Mouse (Mus musculus): ENCODE data around the gene Inpp5k.
A peak's percentile ranks its signal among the peaks of the same experiment; 100 is the strongest.
"Not testable (repeated sequence)": the region's sequence is repeated elsewhere in the genome, so short reads cannot be mapped to it uniquely, and the experiment has no call there.

Inpp5k gene

DNA sequence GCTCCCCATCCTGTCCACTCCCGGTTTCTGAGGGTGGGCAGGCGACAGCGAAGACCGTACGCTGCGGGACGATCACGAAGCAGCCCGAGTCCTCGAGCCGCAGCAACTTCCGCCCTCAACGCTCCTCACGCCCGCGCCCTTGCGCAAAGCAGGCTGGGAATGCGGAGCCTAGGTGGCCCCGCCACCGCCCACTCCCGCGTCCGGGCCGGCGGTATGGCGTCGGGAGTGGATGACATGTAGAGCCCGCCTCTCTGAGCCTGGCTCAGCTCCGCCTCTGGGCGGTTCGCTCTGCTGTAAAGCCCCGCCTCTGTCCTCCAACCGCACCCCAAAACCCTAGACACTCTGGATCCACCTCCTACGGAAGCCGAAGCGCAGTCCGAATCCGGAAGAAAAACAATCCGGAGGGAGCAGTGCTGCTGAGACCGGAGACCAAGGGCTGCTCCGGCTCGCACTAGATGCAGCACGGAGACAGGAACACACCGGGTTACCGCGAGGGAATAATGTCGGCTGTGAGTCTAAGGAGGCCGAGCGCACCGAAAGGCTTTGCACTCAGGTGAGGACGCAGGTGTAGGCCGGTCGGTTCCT lies at the start of gene Inpp5k:
Inpp5k (plus strand) TSS at position 344 of the 585 bp plus-strand sequence.
- DNase-seq (ENCODE audit: low spot score), result peak; percentile 97

DNA sequence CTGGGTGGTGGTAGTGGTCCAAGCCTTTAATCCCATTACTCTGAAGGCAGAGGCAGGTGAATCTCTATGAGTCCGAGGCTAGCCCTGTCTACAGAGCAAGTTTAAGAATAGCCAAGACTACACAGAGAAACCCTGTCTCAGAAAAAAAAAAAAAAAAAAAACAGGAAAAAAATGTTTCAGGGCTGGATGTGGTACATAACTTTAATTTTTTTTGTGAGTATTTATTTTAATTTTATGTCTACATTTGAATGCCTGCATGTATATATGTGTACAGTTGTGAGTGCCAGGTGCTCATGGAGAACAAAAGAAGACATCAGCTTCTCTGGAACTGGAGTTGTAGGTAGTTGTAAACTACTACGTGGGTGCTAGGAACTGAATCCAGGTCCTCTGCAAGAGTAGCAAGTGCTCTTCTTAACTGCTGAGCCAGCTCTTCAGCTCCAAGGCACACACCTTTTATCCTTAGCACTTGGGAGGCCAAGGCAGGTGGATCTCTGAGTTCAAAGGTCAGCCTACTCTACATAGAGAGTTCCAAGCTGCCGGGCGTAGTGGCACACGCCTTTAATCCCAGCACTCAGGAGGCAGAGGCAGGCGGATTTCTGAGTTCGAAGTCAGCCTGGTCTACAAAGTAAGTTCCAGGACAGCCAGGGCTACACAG lies 49.2 kb upstream of the Inpp5k start:
- DNase-seq (ENCODE audit: low spot score), result no peak

DNA sequence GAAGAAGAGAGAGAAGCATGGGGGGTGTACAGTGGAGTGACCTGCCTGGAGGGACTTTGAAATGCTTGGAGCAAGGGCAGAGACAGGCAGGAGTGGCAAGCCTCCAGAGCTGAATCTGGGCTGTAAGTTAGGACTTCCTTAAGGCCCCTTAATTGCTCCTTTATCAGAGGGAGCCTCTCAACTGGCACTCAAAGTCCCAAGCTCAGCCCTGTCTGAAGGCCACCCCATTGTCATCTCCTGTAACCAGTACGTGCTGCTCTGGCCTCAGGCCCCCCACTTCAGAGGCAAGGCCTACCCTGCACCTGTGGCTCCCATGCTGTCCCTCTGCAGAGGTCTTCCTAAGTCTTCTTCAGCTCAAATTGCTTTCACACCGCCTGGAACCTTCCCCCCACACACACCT lies 47.3 kb upstream of the Inpp5k start:
- DNase-seq (ENCODE audit: low spot score), result no peak

DNA sequence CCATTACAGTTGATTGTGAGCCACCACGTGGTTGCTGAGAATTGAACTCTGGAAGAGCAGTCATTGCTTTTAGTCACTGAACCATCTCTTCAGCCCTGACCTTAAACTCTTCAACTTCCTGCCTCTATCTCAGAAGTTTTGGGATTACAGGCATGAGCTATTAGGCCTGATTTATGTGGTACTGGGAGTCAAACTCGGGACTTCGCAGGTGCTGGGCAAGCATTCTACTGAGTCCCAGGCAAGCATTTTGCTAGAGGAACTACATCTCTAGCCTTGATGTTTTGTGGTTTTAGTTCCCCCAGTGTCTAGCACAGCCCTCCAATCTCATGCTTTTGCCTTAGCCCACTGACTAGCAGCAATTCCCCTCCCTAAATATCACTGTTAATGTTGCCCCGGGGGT lies 45.7 kb upstream of the Inpp5k start:
- no peak for DNase-seq (ENCODE audit: low spot score)

DNA sequence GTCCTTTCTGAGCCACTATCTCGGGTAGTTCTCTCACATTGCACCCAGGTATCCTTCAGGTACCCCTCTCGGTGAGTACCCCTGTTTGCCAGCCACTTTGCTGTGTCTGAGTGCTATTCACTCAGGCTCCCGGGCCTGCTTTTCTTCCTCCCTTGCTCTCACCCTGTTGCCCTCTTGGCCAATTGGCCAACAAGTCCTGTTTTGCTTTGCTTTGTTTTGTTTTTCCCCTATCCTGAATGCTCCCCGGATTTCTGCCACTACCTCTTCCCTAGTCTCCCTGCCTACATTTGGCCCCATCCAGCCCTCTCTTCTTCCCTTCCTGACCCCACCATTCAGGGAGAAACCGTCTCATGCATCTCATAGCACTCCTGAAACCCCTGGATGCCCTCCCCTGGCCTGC lies 44.8 kb upstream of the Inpp5k start:
- peak; percentile 62 for DNase-seq (ENCODE audit: low spot score)

DNA sequence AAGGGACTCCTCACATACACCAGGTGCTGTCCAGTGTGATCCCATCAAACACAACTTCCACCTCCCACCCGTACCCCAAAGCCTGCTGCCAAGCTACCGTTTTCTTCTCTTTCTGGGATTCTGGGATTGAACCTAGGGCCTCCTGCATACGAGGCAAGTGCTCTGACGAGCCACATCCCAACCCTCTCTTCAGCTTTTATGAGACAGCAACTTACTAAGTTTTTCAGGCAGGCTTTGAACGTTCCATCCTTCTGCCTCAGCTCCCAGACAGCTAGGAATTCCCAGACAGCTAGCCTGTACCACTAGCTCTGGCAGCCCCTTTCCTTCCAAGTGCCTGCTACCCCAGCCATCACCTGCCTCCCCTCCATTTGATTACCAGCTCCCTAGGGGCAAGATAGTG lies 43.8 kb upstream of the Inpp5k start:
- DNase-seq (ENCODE audit: low spot score), result no peak

DNA sequence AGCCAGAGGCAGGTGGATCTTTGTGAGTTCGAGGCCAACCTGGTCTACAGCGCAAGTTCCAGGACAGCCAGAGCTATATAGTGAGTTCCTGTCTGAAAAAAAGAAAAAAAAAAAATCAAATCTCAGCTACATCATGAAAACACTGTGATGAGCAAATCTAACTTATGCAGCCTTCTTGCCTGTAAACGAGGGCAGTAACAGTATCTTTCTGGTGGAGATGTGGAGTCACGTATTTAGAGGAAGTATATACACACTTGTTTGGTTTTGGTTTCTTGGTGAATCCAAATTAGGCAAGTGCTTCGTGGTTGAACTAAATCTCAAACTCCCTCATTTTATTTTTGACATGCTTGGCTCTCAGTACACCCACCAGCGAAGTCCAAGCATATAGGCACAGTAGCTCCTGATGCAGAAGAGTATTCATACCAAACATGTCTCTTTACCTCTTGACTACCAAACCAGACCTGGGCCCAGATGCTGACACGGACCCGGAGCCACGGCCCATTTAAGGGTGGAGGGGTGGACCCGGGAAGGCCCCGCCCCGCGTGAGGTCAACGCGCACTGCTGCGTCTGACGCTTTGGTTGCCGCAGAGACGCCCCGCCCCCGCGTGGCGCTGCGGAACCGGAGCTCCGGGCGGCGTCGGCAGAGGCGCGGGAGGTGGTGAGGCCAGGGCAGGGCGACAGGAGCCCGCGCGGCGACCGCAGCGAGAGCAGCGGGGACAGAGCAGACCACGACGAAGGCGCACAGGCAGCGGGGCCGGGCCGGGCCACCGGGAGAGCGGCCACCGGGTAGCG lies 43.1 kb upstream of the Inpp5k start, which contains the start of gene Pitpna:
Pitpna (plus strand) TSS at position 605 of the 792 bp plus-strand sequence.
- DNase-seq (ENCODE audit: low spot score), result peak; percentile 90

DNA sequence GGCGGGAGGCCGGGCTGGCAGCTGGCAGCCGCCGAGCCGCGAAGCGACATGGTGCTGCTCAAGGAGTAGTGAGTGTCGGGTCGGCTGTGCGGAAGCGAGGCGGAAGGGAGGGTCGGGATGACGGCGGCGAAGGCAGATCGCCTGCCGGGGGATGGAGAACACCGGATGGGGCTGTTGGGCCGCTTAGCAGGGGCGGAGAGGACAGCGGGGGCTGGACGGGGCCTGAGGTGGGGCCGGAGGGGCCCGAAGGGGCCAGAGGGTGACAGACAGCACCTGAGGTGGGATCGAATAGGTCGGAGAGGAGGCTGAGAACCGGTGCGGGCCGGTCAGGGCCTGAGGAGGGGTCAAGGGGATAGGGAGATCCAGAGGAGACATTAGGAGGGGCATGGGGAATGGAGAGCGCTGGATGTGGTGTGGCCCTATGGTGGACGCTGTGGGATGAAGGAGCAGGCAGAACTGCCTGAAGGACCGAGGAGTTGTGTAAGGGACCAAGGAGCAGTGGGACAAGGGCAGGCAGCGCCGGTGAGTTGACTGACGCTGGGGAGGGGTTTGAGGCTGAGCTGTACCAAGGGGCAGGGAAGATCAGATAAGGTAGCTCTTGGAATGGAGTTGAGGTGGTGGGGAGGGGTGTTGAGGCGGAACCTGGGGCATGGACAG lies 42.4 kb upstream of the Inpp5k start:
- DNase-seq (ENCODE audit: low spot score), result no peak

DNA sequence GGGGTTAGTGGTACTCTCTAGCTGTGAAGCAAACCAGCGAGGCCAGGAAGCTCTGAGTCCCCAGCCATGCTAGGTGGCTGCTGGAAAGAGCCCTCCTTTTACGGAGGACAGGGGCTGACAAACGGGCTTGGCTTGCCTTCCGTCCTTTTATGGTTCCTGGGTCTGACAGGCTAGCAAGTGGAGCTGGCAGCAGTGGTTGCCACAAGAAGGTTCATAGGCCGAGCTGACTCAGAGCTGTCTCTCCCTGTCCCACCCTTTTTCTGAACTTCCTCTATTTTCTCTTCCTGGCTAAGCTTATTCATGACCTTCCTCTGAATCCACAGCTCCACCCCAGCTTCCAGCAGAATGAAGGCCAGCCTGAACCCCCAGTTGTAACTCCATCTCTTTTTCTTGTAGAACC lies 38.2 kb upstream of the Inpp5k start:
- DNase-seq (ENCODE audit: low spot score), result no peak

DNA sequence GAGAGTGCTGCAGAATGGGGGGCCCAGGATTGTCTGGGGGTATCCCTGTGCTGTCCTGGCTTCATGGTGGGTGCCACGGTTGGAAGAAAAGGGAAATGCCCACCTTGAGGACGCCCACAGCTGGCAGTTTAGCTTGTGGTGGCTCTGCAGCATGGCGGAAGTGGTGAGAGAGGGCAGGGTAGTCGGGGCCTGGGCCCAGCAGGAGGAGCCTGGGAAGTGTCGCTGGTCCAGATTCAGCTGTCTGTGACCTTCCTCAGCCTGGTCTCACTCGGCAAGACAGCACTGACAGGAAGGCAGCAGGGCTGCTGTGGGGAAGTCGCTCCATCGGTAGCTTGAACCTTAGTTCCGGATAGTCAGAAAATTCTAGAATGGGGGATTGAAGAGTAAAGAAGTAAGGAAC lies 36.4 kb upstream of the Inpp5k start:
- no peak for DNase-seq (ENCODE audit: low spot score)

DNA sequence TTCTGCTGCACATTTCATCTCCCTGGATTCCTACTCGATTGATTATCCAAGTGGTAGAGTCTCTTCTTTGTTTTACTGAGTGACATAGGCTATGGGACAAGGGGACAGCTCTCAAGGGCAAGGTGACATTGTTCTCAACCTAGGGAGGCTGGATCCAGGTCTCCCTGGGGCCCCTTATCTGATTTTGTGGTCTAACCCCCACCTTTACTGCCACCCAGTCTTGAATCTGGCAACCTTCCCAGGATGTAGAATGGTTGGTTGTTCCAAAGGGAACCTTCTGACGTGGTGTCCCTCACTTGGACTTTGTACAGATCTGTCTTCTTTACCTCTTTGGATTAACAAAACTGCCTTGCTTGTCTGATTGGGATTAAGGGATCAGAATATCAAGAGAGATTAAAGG lies 35.4 kb upstream of the Inpp5k start:
- no peak for DNase-seq (ENCODE audit: low spot score)

DNA sequence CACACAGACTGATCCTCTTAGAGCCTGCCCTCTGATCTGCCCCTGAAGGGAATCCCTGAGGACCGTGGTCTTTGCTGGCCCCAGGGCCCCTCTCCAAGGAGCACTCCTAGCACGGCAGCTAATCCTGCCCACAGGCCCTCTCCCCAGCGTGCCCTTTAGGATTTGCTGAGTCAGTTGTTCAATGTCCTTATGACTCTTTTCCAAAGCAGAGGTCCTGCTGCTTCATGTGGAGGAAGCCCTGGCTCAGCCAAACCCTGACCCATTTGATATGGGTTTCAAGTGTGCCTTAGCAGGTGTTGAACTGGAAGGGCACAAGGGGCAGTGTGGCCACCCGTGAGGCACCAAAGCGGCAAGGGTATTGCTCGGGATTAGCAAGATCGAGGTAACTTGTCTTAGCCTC lies 35.0 kb upstream of the Inpp5k start:
- DNase-seq (ENCODE audit: low spot score), result no peak

DNA sequence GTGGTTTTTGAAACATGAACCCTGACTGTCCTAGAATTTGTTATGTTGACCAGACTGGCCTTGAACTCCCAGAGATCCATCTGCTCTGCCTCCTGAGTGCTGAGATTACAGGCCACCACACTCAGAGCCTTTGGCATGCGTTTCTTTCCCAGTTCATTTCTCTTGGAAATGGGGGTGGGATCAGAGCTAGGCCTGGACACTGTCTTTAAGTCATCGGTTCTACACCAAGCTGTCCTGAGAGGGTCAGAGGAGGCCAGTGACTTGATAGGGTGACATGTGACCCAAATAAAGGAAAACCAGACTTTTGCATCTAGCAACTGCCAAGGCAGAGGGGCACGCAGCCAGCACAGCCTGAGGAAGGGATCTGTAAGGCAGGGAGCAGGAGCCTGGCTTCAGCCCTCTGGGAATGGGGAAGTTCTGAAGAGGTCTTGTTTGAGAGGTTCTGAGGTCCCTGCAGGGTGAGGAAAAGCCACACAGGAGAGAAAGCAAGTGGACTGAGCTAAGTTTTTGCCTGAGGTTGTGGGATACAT lies 34.0 kb upstream of the Inpp5k start:
- peak; percentile 86 for DNase-seq (ENCODE audit: low spot score)

DNA sequence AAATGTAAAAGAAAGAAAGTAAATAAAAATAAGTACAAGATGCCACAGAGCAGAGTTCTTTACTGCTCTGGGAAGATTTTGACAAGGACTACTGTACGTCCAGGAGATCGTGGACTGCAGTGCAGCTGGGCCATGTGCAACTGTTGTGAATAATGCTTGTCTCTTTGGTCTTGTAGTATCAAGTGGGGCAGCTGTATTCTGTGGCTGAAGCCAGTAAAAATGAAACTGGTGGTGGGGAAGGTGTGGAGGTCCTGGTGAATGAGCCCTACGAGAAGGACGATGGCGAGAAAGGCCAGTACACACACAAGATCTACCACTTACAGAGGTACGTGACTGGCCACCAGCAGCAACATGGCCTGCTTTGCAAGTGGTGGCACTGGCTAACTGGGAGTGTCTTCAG lies 32.8 kb upstream of the Inpp5k start:
- no peak for DNase-seq (ENCODE audit: low spot score)

DNA sequence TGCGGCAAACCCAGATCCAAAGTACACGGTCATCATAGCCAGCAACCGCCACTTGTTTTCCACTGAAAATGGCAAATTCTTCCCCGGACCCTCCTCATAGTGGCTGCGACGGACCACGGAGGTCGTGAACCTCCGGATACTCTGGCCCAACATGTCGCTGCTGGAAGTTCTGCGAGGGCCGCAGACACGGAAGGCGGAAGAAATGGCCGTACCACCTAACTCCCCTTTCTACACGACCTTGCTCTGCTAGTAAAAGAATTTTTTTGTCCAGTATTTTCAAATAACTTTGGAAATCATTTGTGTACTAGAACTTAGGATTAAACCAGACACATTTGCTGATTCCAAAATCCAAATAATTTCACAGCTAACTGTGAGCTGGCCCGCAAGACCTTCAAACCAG lies 31.0 kb upstream of the Inpp5k start:
- not testable (repeated sequence) for DNase-seq (ENCODE audit: low spot score)

DNA sequence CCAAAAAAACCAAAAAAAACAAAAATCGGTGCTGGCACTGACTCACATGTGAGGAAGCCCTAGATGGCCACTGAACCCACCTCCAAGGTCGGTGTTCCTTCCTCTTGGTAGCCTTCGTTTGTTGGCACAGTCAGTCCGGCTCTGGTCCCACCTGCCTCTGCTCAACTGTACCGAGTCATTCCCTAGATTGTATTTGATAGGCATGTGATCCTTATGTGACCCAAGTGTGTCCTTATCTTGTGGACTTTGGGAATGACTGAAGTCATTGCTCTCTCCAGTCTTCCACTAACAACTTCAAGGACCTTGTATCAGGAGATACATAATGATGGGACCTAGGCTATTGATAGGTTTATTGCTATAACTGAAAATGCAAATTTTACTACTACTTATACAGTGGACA lies 26.0 kb upstream of the Inpp5k start:
- no peak for DNase-seq (ENCODE audit: low spot score)

DNA sequence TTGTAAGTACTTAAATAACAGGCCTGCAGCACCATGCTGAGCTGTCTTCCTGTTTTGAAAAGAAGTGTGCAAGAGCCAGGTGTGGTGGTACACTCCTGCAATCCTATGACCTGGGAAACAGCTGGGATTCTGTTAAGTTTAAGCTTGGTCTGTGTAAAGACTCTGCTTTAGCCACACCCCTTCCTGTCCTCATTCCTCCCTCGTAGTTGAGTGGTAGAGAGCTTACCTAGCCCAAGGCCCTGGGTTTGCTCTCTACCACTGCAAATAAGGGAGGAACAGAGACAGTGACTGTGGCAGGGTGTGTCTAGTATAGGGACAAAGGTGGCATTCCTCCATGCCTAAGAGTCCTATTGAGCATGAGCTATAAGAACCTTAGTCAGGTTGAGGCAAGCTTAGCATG lies 25.5 kb upstream of the Inpp5k start:
- no peak for DNase-seq (ENCODE audit: low spot score)

DNA sequence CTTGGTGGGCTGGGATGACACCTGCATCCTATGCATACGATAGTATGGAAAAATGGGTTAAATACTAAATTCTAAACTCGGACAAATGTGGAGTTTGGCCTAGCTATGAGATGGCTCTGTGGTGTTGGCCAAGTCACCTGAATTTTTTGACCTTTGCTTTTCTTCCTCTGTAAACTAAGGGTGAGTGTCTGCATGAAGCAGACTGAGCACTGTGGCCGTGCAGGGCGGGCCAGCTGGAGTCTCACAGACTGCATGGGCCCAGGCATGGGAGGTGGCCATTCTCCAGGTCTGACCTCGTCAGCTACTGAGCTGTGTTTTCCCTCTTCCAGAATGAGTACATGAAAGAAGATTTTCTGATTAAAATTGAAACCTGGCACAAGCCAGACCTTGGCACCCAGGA lies 22.0 kb upstream of the Inpp5k start:
- no peak for DNase-seq (ENCODE audit: low spot score)

DNA sequence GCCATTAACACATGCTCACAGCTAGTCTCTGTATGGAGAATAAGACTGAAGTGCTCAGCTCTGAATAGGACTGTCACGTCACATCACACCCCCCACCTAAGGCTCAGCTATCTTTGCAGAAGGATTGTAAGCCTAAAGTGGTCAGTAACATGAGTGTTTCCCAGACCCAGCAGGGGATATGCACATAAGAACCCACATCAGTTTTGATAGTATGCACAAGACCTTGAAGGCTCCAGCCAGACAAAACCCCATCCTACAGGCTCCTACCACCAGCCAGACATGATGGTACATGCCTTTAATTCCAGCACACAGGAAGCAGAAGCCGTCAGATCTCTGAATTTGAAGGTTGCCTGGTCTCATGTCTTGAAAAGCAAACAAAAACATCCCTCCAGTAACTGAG lies 20.8 kb upstream of the Inpp5k start:
- no peak for DNase-seq (ENCODE audit: low spot score)

DNA sequence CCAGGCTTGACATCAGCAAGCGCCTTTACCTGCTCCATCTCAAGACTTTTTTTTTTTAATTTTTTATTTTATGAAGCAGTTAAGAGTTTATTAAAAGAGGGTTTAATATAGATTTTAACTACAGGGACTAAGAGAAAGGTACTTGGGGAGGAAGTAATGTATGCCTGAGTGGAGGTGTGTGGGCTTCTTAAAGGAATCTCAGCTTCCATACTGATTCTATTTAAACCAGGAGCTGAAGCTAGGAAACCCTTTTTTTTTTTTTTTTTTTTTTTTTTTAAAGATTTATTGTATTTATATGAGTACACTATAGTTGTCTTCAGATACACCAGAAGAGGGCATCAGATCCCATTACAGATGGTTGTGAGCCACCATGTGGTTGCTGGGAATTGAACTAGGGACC lies 16.0 kb upstream of the Inpp5k start:
- no peak for DNase-seq (ENCODE audit: low spot score)

DNA sequence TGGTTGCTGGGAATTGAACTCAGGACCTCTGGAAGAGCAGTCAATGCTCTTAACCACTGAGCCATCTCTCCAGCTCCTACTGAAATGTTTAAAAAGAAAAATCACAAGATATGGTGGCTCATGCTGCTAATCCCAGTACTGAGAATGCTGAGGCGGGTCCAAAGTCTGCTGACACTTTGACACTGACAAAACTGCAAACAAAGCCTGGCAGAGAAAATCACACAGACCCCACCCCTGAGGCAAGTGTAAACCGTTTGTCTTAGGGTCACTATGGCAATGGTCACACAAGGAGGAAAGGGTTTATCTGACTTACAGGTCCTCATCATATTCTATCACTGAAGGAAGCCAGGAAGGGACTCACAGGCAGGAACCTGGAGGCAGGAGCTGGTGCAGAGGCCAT lies 15.2 kb upstream of the Inpp5k start:
- no peak for DNase-seq (ENCODE audit: low spot score)

DNA sequence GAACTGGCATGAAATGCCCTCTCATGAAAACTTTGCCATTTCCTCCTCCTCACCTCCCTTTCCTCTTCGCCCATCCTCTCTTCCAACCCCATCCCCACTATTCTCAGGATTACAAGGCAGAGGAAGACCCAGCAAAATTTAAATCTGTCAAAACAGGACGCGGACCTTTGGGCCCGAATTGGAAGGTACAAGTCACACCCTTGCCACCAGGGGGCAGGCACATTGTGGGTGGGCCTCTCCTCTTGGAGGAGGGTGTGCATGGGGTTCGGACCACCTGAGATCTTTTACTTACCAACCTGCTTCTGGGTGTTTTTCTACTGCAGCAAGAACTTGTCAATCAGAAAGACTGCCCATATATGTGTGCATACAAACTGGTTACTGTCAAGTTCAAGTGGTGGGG lies 11.7 kb upstream of the Inpp5k start:
- no peak for DNase-seq (ENCODE audit: low spot score)
